12 mouse cellular contexts compared by ENCODE assay signal in genomic region chr3:64568793-64569192, GRCm38 (mm10). TPM values are rescaled to one million over a fixed set of nuclear protein-coding genes. Genes with fewer than 3 reads are reported as not detected.
"Had no signal": no experiment of that assay in that cellular context is flagged by ENCODE, and none has a peak within 500 bp of the region (broad histone marks: within the 10 kb centered on the region; RNA-seq: fewer than 3 reads in every experiment).

No protein-coding gene starts in this region.

RNA-seq across cellular contexts. Expression of gene Vmn2r6, which starts 3.2 kb away (rescaled TPM):
- total RNA-seq: layer of hippocampus, postnatal 10 days; left cerebral cortex, postnatal 36 days; megakaryocyte progenitor cell, adult 5-6 weeks; midbrain, postnatal 0 days had no signal
- polyA plus RNA-seq: limb, embryonic 12.5 days; liver, embryonic 15.5 days; lung, postnatal 0 days; midbrain, embryonic 13.5 days; midbrain, postnatal 0 days; neural tube, embryonic 14.5 days; small intestine, adult 2 months; stomach, postnatal 0 days had no signal

RNA-seq across cellular contexts. Expression of gene Vmn2r5, which starts 59.2 kb away (rescaled TPM):
- total RNA-seq: layer of hippocampus, adult 2 months; layer of hippocampus, postnatal 10 days; left cerebral cortex, postnatal 36 days; megakaryocyte progenitor cell, adult 5-6 weeks had no signal
- polyA plus RNA-seq: limb, embryonic 12.5 days; liver, embryonic 15.5 days; lung, postnatal 0 days; midbrain, embryonic 13.5 days; midbrain, postnatal 0 days; neural tube, embryonic 14.5 days; small intestine, adult 2 months; stomach, postnatal 0 days had no signal
